Mouse (Mus musculus) heart, postnatal 4 days (tissue): ENCODE measurements around the gene Vmn1r71. TPM values are rescaled to one million over a fixed set of nuclear protein-coding genes. Genes with fewer than 3 reads are reported as not detected.
"Not testable (repeated sequence)": the region's sequence is repeated elsewhere in the genome, so short reads cannot be mapped to it uniquely, and the experiment has no call there.

Experiments used
- DNase-seq: peaks from one replicate; pipeline ENCODE4 v3.0.0; 2021
- total RNA-seq, 2 experiments: library from RNA; stranded (reverse); gene quantifications; 2 replicates each; pipeline ENCODE4 v1.2.3; 2021

The Vmn1r71 gene
- total RNA-seq: not detected

DNA sequence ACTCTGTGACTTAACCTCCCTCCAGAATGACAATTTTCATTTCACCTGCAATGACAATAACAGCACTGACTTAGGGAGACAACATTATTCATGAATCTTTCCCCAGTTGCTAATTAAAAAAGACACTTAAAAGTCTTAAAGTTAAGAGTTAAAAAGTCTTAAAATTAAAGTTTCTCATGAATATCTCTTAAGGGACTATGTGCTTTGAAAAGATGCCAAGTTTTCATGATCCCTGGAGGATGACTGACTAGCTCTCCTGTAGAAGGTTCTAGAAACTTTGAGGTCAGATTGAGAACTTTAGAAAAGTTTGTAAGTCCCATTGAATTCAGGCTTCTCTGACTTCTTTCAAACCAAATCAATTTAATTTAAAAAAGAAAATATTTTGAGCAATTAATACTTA, at the start of gene Vmn1r71:
TSS of gene Vmn1r71 (minus strand) at position 101 of the 400 bp plus-strand sequence.
- no peak for DNase-seq

DNA sequence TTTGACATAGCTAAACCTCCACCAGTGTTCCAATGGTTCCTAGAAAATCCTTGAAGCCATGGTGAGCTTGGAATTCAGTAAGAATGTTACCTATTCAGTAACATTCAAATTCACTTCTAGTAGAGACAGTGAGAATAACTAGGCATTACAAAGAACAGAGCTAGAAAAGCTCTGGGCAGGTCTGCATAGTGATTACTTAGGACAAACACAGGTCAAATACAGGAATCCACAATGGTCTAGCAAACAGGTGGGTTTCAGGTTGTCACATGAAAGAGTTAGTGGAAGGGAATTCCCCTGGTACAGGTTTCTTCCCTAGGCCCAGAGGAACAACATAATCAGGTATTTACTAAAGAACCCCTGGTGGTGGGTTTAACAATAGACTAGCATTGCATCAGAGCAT, 3.4 kb upstream of the Vmn1r71 start:
- DNase-seq: not testable (repeated sequence)

Other genes starting within 250 kb of the Vmn1r71 start
- not detected for gene Vmn1r68, start 195.9 kb downstream of the Vmn1r71 start, total RNA-seq
- not detected for gene Vmn1r69, start 140.7 kb downstream of the Vmn1r71 start, total RNA-seq
- not detected for gene Vmn1r70, start 122.8 kb downstream of the Vmn1r71 start, total RNA-seq
- gene Nlrp4b, start 66.6 kb downstream of the Vmn1r71 start, total RNA-seq: not detected
- not detected for gene Zscan4b, start 150.7 kb upstream of the Vmn1r71 start, total RNA-seq